Mouse (Mus musculus) CH12.LX (cell line): Measurements from ENCODE around the gene Hoxb2. TPM values are rescaled to one million over a fixed set of nuclear protein-coding genes. Genes with fewer than 3 reads are reported as not detected.

Experiments used
- DNase-seq: peaks from one replicate; pipeline ENCODE4 v3.0.0-alpha.2; 2013; ENCODE audit errors: extremely low read depth
- H3K27ac ChIP-seq: 2 replicates; pipeline ENCODE4 v1.5.1; 2012; ENCODE audit warnings: low read depth, mild to moderate bottlenecking, control low read depth, moderate library complexity; ENCODE audit not compliant: insufficient read depth
- H3K27me3 ChIP-seq: replicated peaks from 2 replicates; pipeline ENCODE3; 2012; ENCODE audit warnings: inconsistent platforms
- H3K36me3 ChIP-seq, 2 experiments: replicated peaks in 1 of 2; 2 replicates each; pipeline versions ENCODE3 to v1.6.1; 2012; ENCODE audit warnings: inconsistent platforms in 1 of 2, low read length in 1 of 2, mild to moderate bottlenecking in 1 of 2, mixed read lengths in 1 of 2, moderate library complexity in 1 of 2; ENCODE audit not compliant: control insufficient read depth in 1 of 2, insufficient read depth in 1 of 2
- H3K4me1 ChIP-seq, 2 experiments: 2 replicates each; pipeline ENCODE4 v1.6.1; 2012; ENCODE audit warnings: inconsistent platforms in 1 of 2, moderate library complexity in 1 of 2; ENCODE audit not compliant: insufficient read depth in 2 of 2, control insufficient read depth in 1 of 2
- H3K4me2 ChIP-seq: 2 replicates; pipeline ENCODE4 v1.6.1; 2012; ENCODE audit warnings: low read depth, mild to moderate bottlenecking, control low read depth; ENCODE audit not compliant: poor library complexity, insufficient read depth, severe bottlenecking
- H3K4me3 ChIP-seq, 3 experiments: fragments of 150-350 bp in 1 of 3; sonication (generic) in 1 of 3; replicated peaks in 1 of 3; 2 replicates each; pipeline versions ENCODE3 to v1.5.1; 2011 to 2012; ENCODE audit warnings: low read depth in 2 of 3, low read length in 2 of 3, mild to moderate bottlenecking in 2 of 3, moderate library complexity in 2 of 3, control low read depth in 1 of 3, improper control_type of control experiment in 1 of 3, inconsistent platforms in 1 of 3, mixed read lengths in 1 of 3; ENCODE audit not compliant: poor library complexity in 1 of 3
- H3K79me2 ChIP-seq: replicated peaks from 2 replicates; pipeline ENCODE4 v1.6.1; 2012; ENCODE audit warnings: mild to moderate bottlenecking, moderate library complexity; ENCODE audit not compliant: control insufficient read depth, poor library complexity, insufficient read depth, severe bottlenecking; ENCODE audit errors: extremely low read depth
- H3K9ac ChIP-seq: 2 replicates; pipeline ENCODE4 v1.6.1; 2012; ENCODE audit warnings: low read depth, mild to moderate bottlenecking, control low read depth, moderate library complexity; ENCODE audit not compliant: insufficient read depth
- H3K9me3 ChIP-seq: replicated peaks from 2 replicates; pipeline ENCODE3; 2012; ENCODE audit warnings: low read length, inconsistent platforms, mixed read lengths
- CTCF ChIP-seq, 2 experiments: IDR thresholded peaks in 1 of 2; conservative IDR thresholded peaks in 1 of 2; 2 replicates each; pipeline ENCODE4 v1.5.1; 2011 to 2012; ENCODE audit warnings: low read depth in 2 of 2, low read length in 2 of 2, improper control_type of control experiment in 1 of 2, inconsistent platforms in 1 of 2, mild to moderate bottlenecking in 1 of 2, moderate library complexity in 1 of 2
- E2F4 ChIP-seq: IDR thresholded peaks from 2 replicates; pipeline ENCODE4 v1.6.1; 2011; ENCODE audit warnings: low read depth, low read length, improper control_type of control experiment; ENCODE audit not compliant: insufficient replicate concordance
- ELF1 ChIP-seq: IDR thresholded peaks from 2 replicates; pipeline ENCODE4 v1.6.1; 2014; ENCODE audit warnings: low read depth, mild to moderate bottlenecking, inconsistent platforms, low read length, improper control_type of control experiment
- HCFC1 ChIP-seq: IDR thresholded peaks from 2 replicates; pipeline ENCODE4 v1.6.1; 2012; ENCODE audit warnings: low read depth, mild to moderate bottlenecking, inconsistent platforms, low read length, improper control_type of control experiment
- IRF4 ChIP-seq: IDR thresholded peaks from 2 replicates; pipeline ENCODE4 v1.6.1; 2014; ENCODE audit warnings: low read depth, mild to moderate bottlenecking, inconsistent platforms, low read length, improper control_type of control experiment
- JUN ChIP-seq: IDR thresholded peaks from 2 replicates; pipeline ENCODE4 v1.6.1; 2011; ENCODE audit warnings: low read depth, mild to moderate bottlenecking, low read length, improper control_type of control experiment, moderate library complexity; ENCODE audit not compliant: insufficient read depth
- JUND ChIP-seq: conservative IDR thresholded peaks from 2 replicates; pipeline ENCODE4 v1.6.1; 2011; ENCODE audit warnings: low read depth, low read length, improper control_type of control experiment
- MAX ChIP-seq: IDR thresholded peaks from 2 replicates; pipeline ENCODE4 v1.6.1; 2011; ENCODE audit warnings: low read length, improper control_type of control experiment
- MEF2A ChIP-seq: IDR thresholded peaks from 2 replicates; pipeline ENCODE4 v1.6.1; 2014; ENCODE audit warnings: low read depth, mild to moderate bottlenecking, inconsistent platforms, low read length, improper control_type of control experiment, borderline replicate concordance
- MXI1 ChIP-seq: IDR thresholded peaks from 2 replicates; pipeline ENCODE4 v1.6.1; 2011; ENCODE audit warnings: mild to moderate bottlenecking, low read depth, low read length, improper control_type of control experiment
- NELFE ChIP-seq: IDR thresholded peaks from 2 replicates; pipeline ENCODE4 v1.6.1; 2011; ENCODE audit warnings: low read depth, low read length, improper control_type of control experiment
- POLR2AphosphoS2 ChIP-seq: IDR thresholded peaks from 2 replicates; pipeline ENCODE4 v1.6.1; 2011; ENCODE audit warnings: low read depth, low read length, improper control_type of control experiment
- SMC3 ChIP-seq: IDR thresholded peaks from 2 replicates; pipeline ENCODE4 v1.6.1; 2011; ENCODE audit warnings: low read depth, low read length, improper control_type of control experiment
- TCF12 ChIP-seq: IDR thresholded peaks from 2 replicates; pipeline ENCODE4 v1.6.1; 2014; ENCODE audit warnings: low read depth, mild to moderate bottlenecking, inconsistent platforms, low read length, improper control_type of control experiment
- USF1 ChIP-seq: IDR thresholded peaks from 2 replicates; pipeline ENCODE4 v1.6.1; 2014; ENCODE audit warnings: low read depth, mild to moderate bottlenecking, inconsistent platforms, low read length, improper control_type of control experiment
- USF2 ChIP-seq: conservative IDR thresholded peaks from 2 replicates; pipeline ENCODE4 v1.6.1; 2011; ENCODE audit warnings: low read depth, low read length, improper control_type of control experiment
- ZC3H11A ChIP-seq: IDR thresholded peaks from 2 replicates; pipeline ENCODE4 v1.6.1; 2012; ENCODE audit warnings: low read depth, mild to moderate bottlenecking, inconsistent platforms, low read length, improper control_type of control experiment
- ZMIZ1 ChIP-seq: IDR thresholded peaks from 2 replicates; pipeline ENCODE4 v1.6.1; 2012; ENCODE audit warnings: low read depth, mild to moderate bottlenecking, inconsistent platforms, low read length, improper control_type of control experiment
- dilution Hi-C: fragments of 300-500 bp; cut with MboI; formaldehyde crosslinking; loops from 2 replicates; pipeline ENCODE4 v1.14.3; 2020; ENCODE audit warnings: low sequenced_read_pairs; ENCODE audit not compliant: extremely low pct_unique_long_range_greater_than_20kb, extremely low pct_ligation_motif_present
- in situ Hi-C: fragments of 300-500 bp; cut with MboI; formaldehyde crosslinking; loops from 3 replicates; pipeline ENCODE4 v1.14.3; 2019; ENCODE audit warnings: low sequenced_read_pairs, low pct_ligation_motif_present, low pct_unique_long_range_greater_than_20kb, mixed read lengths
- polyA plus RNA-seq: library from polyadenylated mRNA; unstranded; fragments of >175 nt; gene quantifications from 2 replicates; pipeline ENCODE4 v1.2.1, GENCODE M21; 2012; ENCODE audit warnings: low read depth; ENCODE audit not compliant: insufficient read length
- total RNA-seq, 2 experiments: library from RNA; depleted of rRNA; stranded (reverse); fragments of 300-350 nt in 1 of 2; fragments of >200 nt in 1 of 2; gene quantifications; 2 replicates each; pipeline ENCODE4 v1.2.3; 2012 to 2014

Gene Hoxb2
- total and polyA plus RNA-seq, 3 experiments = not detected

DNA sequence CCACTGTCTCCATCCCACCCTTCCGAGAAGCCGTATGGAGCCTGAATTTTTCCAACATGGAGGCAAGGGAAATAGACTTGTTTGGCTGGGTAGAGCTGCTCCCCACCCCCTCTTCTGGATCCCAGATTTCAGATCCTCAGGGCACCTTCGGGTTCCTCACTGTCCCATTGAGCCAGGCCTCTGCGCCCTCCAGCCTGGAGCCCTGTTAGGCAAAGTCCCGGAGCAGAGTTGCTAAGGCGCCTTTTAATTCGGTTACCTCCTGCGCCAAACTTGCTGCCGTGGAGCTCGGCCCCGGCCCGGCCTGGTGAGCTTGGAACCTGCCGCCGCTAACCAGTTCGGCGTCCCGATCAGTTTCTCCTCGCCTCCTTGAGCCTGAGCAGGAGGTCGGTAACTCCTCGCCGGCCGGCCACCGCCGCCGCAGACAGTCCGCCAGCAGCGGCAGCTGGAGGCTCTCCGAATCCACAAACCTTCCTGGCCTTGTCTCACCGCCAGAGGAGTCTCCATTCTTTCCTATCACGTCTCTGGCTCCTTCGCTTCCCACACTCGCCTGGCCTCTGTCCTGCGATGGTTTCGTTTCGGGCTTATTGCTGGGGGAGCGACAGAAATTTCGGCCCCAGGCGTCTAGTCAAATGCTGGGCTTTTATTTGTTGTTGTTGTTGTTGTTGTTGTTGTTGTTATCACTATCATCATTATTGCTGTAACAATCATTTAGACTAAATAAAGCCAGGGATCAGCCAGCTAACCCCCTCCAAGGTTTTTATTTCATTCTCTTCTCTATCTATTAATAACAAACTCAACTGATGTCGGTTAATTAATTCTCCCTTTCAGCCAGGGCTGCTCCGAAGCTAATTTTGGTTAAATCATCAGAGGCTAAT is 8.4 kb upstream of the Hoxb2 start:
- no peak for DNase-seq
- peaks cover 8% of the 10 kb centered on the region for H3K9me3 ChIP-seq
- H3K27ac ChIP-seq = no peak overlapping the region
- no peaks in the 10 kb centered on the region for H3K79me2 ChIP-seq
- in situ Hi-C loops (no loop called here), dilution Hi-C loops (no loop called here)
- peaks cover 0 to 10% of the 10 kb centered on the region in 2 experiments for H3K36me3 ChIP-seq
- H3K9ac ChIP-seq = no peak overlapping the region
- H3K4me3 ChIP-seq = no peak overlapping the region
- no peak for TF ChIP-seq MAX
- TF ChIP-seq USF2 = no peak
- TF ChIP-seq POLR2AphosphoS2 = no peak
- no peak for TF ChIP-seq TCF12
- no peak for TF ChIP-seq MXI1
- TF ChIP-seq ELF1 = no peak
- no peak for TF ChIP-seq JUN
- no peak for TF ChIP-seq NELFE
- no peak for TF ChIP-seq USF1
- H3K27me3 ChIP-seq = peaks cover 10% of the 10 kb centered on the region
- peaks cover 3 to 9% of the 10 kb centered on the region in 2 experiments; a peak in 2 of 4 replicates for H3K4me1 ChIP-seq
- no peak overlapping the region for H3K4me2 ChIP-seq

GRCm38 (mm10) chr11:96342576-96342930 is 7.8 kb upstream of the Hoxb2 start:
- H3K27ac ChIP-seq = no peak overlapping the region
- peaks cover 8% of the 10 kb centered on the region for H3K9me3 ChIP-seq
- H3K27me3 ChIP-seq = peaks cover 10% of the 10 kb centered on the region
- no peak for TF ChIP-seq E2F4
- no peak for TF ChIP-seq ZC3H11A
- no peak for TF ChIP-seq MEF2A
- no peak for TF ChIP-seq MXI1
- no peak for TF ChIP-seq HCFC1
- TF ChIP-seq SMC3 = no peak
- no peak for TF ChIP-seq IRF4
- TF ChIP-seq ZMIZ1 = no peak
- TF ChIP-seq JUND = no peak
- no peak for TF ChIP-seq CTCF (conservative IDR thresholded peaks at IDR 0.05 in 1 of 2, IDR thresholded peaks at IDR 0.05 in 1 of 2; ENCODE audit: low read depth in 2 of 2, low read length in 2 of 2)
- no peak for TF ChIP-seq TCF12
- no peak for TF ChIP-seq JUN
- TF ChIP-seq USF1 = no peak
- no peak for TF ChIP-seq NELFE
- DNase-seq = no peak
- peaks cover 0 to 10% of the 10 kb centered on the region in 2 experiments for H3K36me3 ChIP-seq
- no peak overlapping the region for H3K4me2 ChIP-seq
- no peaks in the 10 kb centered on the region for H3K79me2 ChIP-seq
- H3K9ac ChIP-seq = no peak overlapping the region
- dilution Hi-C loops (no loop called here), in situ Hi-C loops (no loop called here)
- peaks cover 3 to 9% of the 10 kb centered on the region in 2 experiments; a peak in 2 of 4 replicates for H3K4me1 ChIP-seq
- no peak overlapping the region for H3K4me3 ChIP-seq
